Mouse (Mus musculus): ENCODE results near the gene Mtch1. TPM values are rescaled to one million over a fixed set of nuclear protein-coding genes. Genes with fewer than 3 reads are reported as not detected.

Gene Mtch1
- total and polyA plus RNA-seq, 3 experiments: 66.1 to 143 (median 110) TPM

- Histone ChIP-seq H3K9me3 (replicated peaks; ENCODE audit: low read length) (no peaks in the 10 kb centered on the region), H3K27me3 (replicated peaks) (no peaks in the 10 kb centered on the region), H3K4me2 (ENCODE audit: insufficient read depth, low read depth, poor library complexity, severe bottlenecking) (no peak overlapping the region), H3K79me2 (replicated peaks; ENCODE audit: control insufficient read depth, extremely low read depth, insufficient read depth, poor library complexity, severe bottlenecking) (peaks cover 11% of the 10 kb centered on the region), H3K27ac (ENCODE audit: insufficient read depth, low read depth) (no peak overlapping the region), H3K36me3 (replicated peaks in 1 of 2; ENCODE audit: control insufficient read depth in 1 of 2, insufficient read depth in 1 of 2, low read length in 1 of 2) (peaks cover 60 to 85% of the 10 kb centered on the region in 2 experiments), H3K4me3 (replicated peaks in 1 of 3; ENCODE audit: low read depth in 2 of 3, low read length in 2 of 3, poor library complexity in 1 of 3) (no peak overlapping the region), H3K4me1 (ENCODE audit: control insufficient read depth in 1 of 2, insufficient read depth in 2 of 2) (peaks cover 14 to 54% of the 10 kb centered on the region in 2 experiments), H3K9ac (ENCODE audit: insufficient read depth, low read depth) (no peak overlapping the region)
- DNase-seq (ENCODE audit: extremely low read depth): no peak
- dilution Hi-C loops (cut with MboI; ENCODE audit: extremely low pct_ligation_motif_present, extremely low pct_unique_long_range_greater_than_20kb, low sequenced_read_pairs) (no loop called here), in situ Hi-C loops (cut with MboI; ENCODE audit: low pct_ligation_motif_present, low pct_unique_long_range_greater_than_20kb, low sequenced_read_pairs) (no loop called here)
- TF ChIP-seq CTCF (conservative IDR thresholded peaks at IDR 0.05 in 1 of 2, IDR thresholded peaks at IDR 0.05 in 1 of 2; ENCODE audit: low read depth in 2 of 2, low read length in 2 of 2): peak in 1 of 2 experiments; percentile 20; a peak in 1 of 4 replicates
- TF ChIP-seq JUND (conservative IDR thresholded peaks at IDR 0.05; ENCODE audit: low read depth, low read length): no peak
- no peak for TF ChIP-seq MYC (IDR thresholded peaks at IDR 0.05; ENCODE audit: low read depth, low read length)
- TF ChIP-seq POLR2A (IDR thresholded peaks at IDR 0.05; ENCODE audit: low read depth, low read length): no peak
- TF ChIP-seq KAT2A (IDR thresholded peaks at IDR 0.05; ENCODE audit: insufficient replicate concordance, low read length): no peak
- TF ChIP-seq ETS1 (conservative IDR thresholded peaks at IDR 0.05; ENCODE audit: low read depth, low read length): no peak
- no peak for TF ChIP-seq HCFC1 (IDR thresholded peaks at IDR 0.05; ENCODE audit: low read depth, low read length)
- peak; percentile 1; the same call in 1 of the 2 replicates for TF ChIP-seq SMC3 (IDR thresholded peaks at IDR 0.05; ENCODE audit: low read depth, low read length)
- no peak for TF ChIP-seq PAX5 (IDR thresholded peaks at IDR 0.05; ENCODE audit: low read length)
- no peak for TF ChIP-seq CHD1 (IDR thresholded peaks at IDR 0.05; ENCODE audit: low read depth, low read length)
- no peak for TF ChIP-seq MAX (IDR thresholded peaks at IDR 0.05; ENCODE audit: low read length)
Measured at GRCm38 (mm10) chr17:29341591-29342003, 6.1 kb downstream of the Mtch1 start.

GRCm38 (mm10) chr17:29340406-29341261 lies 7.1 kb downstream of the Mtch1 start:
- DNase-seq (ENCODE audit: extremely low read depth): no peak

More at GRCm38 (mm10) chr17:29340406-29341261, 7.1 kb downstream of the Mtch1 start:
- Histone ChIP-seq H3K27me3 (replicated peaks) (no peaks in the 10 kb centered on the region), H3K27ac (ENCODE audit: insufficient read depth, low read depth) (no peak overlapping the region), H3K4me3 (replicated peaks in 1 of 3; ENCODE audit: low read depth in 2 of 3, low read length in 2 of 3, poor library complexity in 1 of 3) (no peak overlapping the region), H3K9me3 (replicated peaks; ENCODE audit: low read length) (no peaks in the 10 kb centered on the region), H3K36me3 (replicated peaks in 1 of 2; ENCODE audit: control insufficient read depth in 1 of 2, insufficient read depth in 1 of 2, low read length in 1 of 2) (peaks cover 68 to 93% of the 10 kb centered on the region in 2 experiments), H3K4me1 (ENCODE audit: control insufficient read depth in 1 of 2, insufficient read depth in 2 of 2) (peaks cover 12 to 45% of the 10 kb centered on the region in 2 experiments), H3K79me2 (replicated peaks; ENCODE audit: control insufficient read depth, extremely low read depth, insufficient read depth, poor library complexity, severe bottlenecking) (peaks cover 1% of the 10 kb centered on the region; the same call in 1 of the 2 replicates), H3K9ac (ENCODE audit: insufficient read depth, low read depth) (no peak overlapping the region), H3K4me2 (ENCODE audit: insufficient read depth, low read depth, poor library complexity, severe bottlenecking) (no peak overlapping the region)
- in situ Hi-C loops (cut with MboI; ENCODE audit: low pct_ligation_motif_present, low pct_unique_long_range_greater_than_20kb, low sequenced_read_pairs) (no loop called here), dilution Hi-C loops (cut with MboI; ENCODE audit: extremely low pct_ligation_motif_present, extremely low pct_unique_long_range_greater_than_20kb, low sequenced_read_pairs) (no loop called here)
- TF ChIP-seq RAD21 (IDR thresholded peaks at IDR 0.05; ENCODE audit: low read depth, low read length) (no peak), CHD2 (IDR thresholded peaks at IDR 0.05; ENCODE audit: low read length) (no peak), USF2 (conservative IDR thresholded peaks at IDR 0.05; ENCODE audit: low read depth, low read length) (no peak), NELFE (IDR thresholded peaks at IDR 0.05; ENCODE audit: low read depth, low read length) (no peak), HCFC1 (IDR thresholded peaks at IDR 0.05; ENCODE audit: low read depth, low read length) (no peak), POLR2A (IDR thresholded peaks at IDR 0.05; ENCODE audit: low read depth, low read length) (no peak), CTCF (conservative IDR thresholded peaks at IDR 0.05 in 1 of 2, IDR thresholded peaks at IDR 0.05 in 1 of 2; ENCODE audit: low read depth in 2 of 2, low read length in 2 of 2) (no peak), MYC (IDR thresholded peaks at IDR 0.05; ENCODE audit: low read depth, low read length) (no peak), MAZ (IDR thresholded peaks at IDR 0.05; ENCODE audit: low read depth, low read length) (no peak), MAX (IDR thresholded peaks at IDR 0.05; ENCODE audit: low read length) (no peak), PAX5 (IDR thresholded peaks at IDR 0.05; ENCODE audit: low read length) (no peak), ZC3H11A (IDR thresholded peaks at IDR 0.05; ENCODE audit: low read depth, low read length) (no peak), ZNF384 (IDR thresholded peaks at IDR 0.05; ENCODE audit: low read depth, low read length) (no peak), KAT2A (IDR thresholded peaks at IDR 0.05; ENCODE audit: insufficient replicate concordance, low read length) (no peak), GABPA (IDR thresholded peaks at IDR 0.05; ENCODE audit: insufficient replicate concordance, low read depth, low read length) (no peak), RCOR1 (conservative IDR thresholded peaks at IDR 0.05; ENCODE audit: low read depth, low read length) (no peak), BHLHE40 (IDR thresholded peaks at IDR 0.05; ENCODE audit: low read depth, low read length) (no peak), MEF2A (IDR thresholded peaks at IDR 0.05; ENCODE audit: borderline replicate concordance, low read depth, low read length) (no peak), NRF1 (IDR thresholded peaks at IDR 0.05; ENCODE audit: low read depth, low read length) (no peak), E2F4 (IDR thresholded peaks at IDR 0.05; ENCODE audit: insufficient replicate concordance, low read depth, low read length) (no peak)

Data from CH12.LX (cell line).